Mouse (Mus musculus): ENCODE results near the gene Syt14. TPM values are rescaled to one million over a fixed set of nuclear protein-coding genes. Genes with fewer than 3 reads are reported as not detected.

Gene Syt14
- total and polyA plus RNA-seq, 3 experiments, result 0.16 TPM; not detected in 2

- TF ChIP-seq POLR2AphosphoS5 (IDR thresholded peaks at IDR 0.05; ENCODE audit: insufficient replicate concordance, low read depth, low read length) (no peak), TAL1 (conservative IDR thresholded peaks at IDR 0.05; ENCODE audit: low read depth, low read length) (no peak), GATA1 (IDR thresholded peaks at IDR 0.05; ENCODE audit: borderline replicate concordance, low read length) (no peak), GATA2 (IDR thresholded peaks at IDR 0.05; ENCODE audit: borderline replicate concordance, low read depth, low read length) (no peak), CTCF (IDR thresholded peaks at IDR 0.05; ENCODE audit: low read depth, low read length) (no peak)
- H3K4me3 ChIP-seq (ENCODE audit: low read depth, low read length), result no peak overlapping the region
- no peaks in the 10 kb centered on the region for H3K4me1 ChIP-seq (ENCODE audit: insufficient read depth, low read depth, low read length)
- no peak for DNase-seq (ENCODE audit: low spot score)
- peaks cover 3% of the 10 kb centered on the region; the same call in 1 of the 2 replicates for H3K27me3 ChIP-seq (ENCODE audit: insufficient read depth, low read length)
- H3K9me3 ChIP-seq (replicated peaks), result 0 out of 2 replicates have a peak, but pooled peaks cover 3% of the 10 kb centered on the region
- ATAC-seq (ENCODE audit: extremely low read depth, insufficient number of reproducible peaks, low FRiP score, poor library complexity, severe bottlenecking), result no peak
- no peaks in the 10 kb centered on the region for H3K36me3 ChIP-seq (replicated peaks)
These were observed 614 bp downstream of the Syt14 start for GRCm38 (mm10) chr1:193034951-193035370.

GRCm38 (mm10) chr1:193024311-193024710 is 11.3 kb downstream of the Syt14 start:
- DNase-seq (ENCODE audit: low spot score), result no peak
- TF ChIP-seq TAL1 (conservative IDR thresholded peaks at IDR 0.05; ENCODE audit: low read depth, low read length) (no peak), GATA2 (IDR thresholded peaks at IDR 0.05; ENCODE audit: borderline replicate concordance, low read depth, low read length) (no peak), CTCF (IDR thresholded peaks at IDR 0.05; ENCODE audit: low read depth, low read length) (no peak), GATA1 (IDR thresholded peaks at IDR 0.05; ENCODE audit: borderline replicate concordance, low read length) (no peak), POLR2AphosphoS5 (IDR thresholded peaks at IDR 0.05; ENCODE audit: insufficient replicate concordance, low read depth, low read length) (no peak)
- no peaks in the 10 kb centered on the region for H3K9me3 ChIP-seq (replicated peaks)
- H3K4me3 ChIP-seq (ENCODE audit: low read depth, low read length), result no peak overlapping the region
- ATAC-seq (ENCODE audit: extremely low read depth, insufficient number of reproducible peaks, low FRiP score, poor library complexity, severe bottlenecking), result no peak
- H3K36me3 ChIP-seq (replicated peaks), result no peaks in the 10 kb centered on the region
- H3K4me1 ChIP-seq (ENCODE audit: insufficient read depth, low read depth, low read length), result no peaks in the 10 kb centered on the region
- H3K27me3 ChIP-seq (ENCODE audit: insufficient read depth, low read length), result no peaks in the 10 kb centered on the region

GRCm38 (mm10) chr1:193012351-193012750 is 23.2 kb downstream of the Syt14 start:
- DNase-seq (ENCODE audit: low spot score) (no peak), ATAC-seq (ENCODE audit: extremely low read depth, insufficient number of reproducible peaks, low FRiP score, poor library complexity, severe bottlenecking) (no peak)
- TF ChIP-seq GATA2 (IDR thresholded peaks at IDR 0.05; ENCODE audit: borderline replicate concordance, low read depth, low read length), result no peak
- TF ChIP-seq TAL1 (conservative IDR thresholded peaks at IDR 0.05; ENCODE audit: low read depth, low read length), result no peak
- TF ChIP-seq POLR2AphosphoS5 (IDR thresholded peaks at IDR 0.05; ENCODE audit: insufficient replicate concordance, low read depth, low read length), result no peak
- TF ChIP-seq CTCF (IDR thresholded peaks at IDR 0.05; ENCODE audit: low read depth, low read length), result no peak
- TF ChIP-seq GATA1 (IDR thresholded peaks at IDR 0.05; ENCODE audit: borderline replicate concordance, low read length), result no peak
- Histone ChIP-seq H3K27me3 (ENCODE audit: insufficient read depth, low read length) (no peaks in the 10 kb centered on the region), H3K9me3 (replicated peaks) (no peaks in the 10 kb centered on the region), H3K4me1 (ENCODE audit: insufficient read depth, low read depth, low read length) (no peaks in the 10 kb centered on the region), H3K36me3 (replicated peaks) (no peaks in the 10 kb centered on the region), H3K4me3 (ENCODE audit: low read depth, low read length) (no peak overlapping the region)

DNA sequence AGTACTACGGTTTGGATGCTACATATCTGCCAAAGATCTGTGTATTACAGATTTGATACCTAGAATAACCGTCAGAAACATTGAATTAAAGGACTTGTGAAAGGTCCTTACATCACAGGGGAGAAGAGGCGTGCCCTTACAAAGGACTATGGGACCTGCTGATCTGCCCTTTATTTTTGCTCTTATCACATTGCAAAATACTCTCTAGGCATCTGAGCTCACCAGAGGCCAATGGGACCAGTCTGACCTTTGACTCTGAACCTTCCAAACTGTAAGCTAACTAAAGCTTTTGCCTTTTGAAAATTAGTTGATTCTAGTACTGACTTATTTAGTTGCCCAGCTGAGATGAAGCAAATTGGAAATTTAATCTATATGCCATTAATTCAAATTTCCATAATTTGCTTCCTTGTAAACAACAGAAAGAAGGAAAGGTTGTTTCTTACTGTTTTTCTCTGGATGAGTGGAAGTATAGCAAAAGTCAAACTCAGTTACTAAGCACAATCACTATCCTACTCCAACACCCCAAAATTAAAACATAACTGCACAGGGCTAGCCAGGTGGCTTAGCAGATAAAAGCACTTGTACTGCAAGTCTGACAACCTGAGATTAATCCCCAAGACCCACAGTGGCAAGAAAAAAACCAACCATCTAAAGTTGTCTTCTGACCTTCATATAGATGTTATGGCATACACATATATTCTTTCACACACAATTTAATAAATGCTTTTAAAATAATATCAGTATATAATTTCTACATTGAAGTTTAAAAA is 24.4 kb downstream of the Syt14 start:
- ATAC-seq (ENCODE audit: extremely low read depth, insufficient number of reproducible peaks, low FRiP score, poor library complexity, severe bottlenecking) (no peak), DNase-seq (ENCODE audit: low spot score) (no peak)
- no peaks in the 10 kb centered on the region for H3K36me3 ChIP-seq (replicated peaks)
- no peak overlapping the region for H3K4me3 ChIP-seq (ENCODE audit: low read depth, low read length)
- no peaks in the 10 kb centered on the region for H3K27me3 ChIP-seq (ENCODE audit: insufficient read depth, low read length)
- H3K9me3 ChIP-seq (replicated peaks), result no peaks in the 10 kb centered on the region
- TF ChIP-seq GATA2 (IDR thresholded peaks at IDR 0.05; ENCODE audit: borderline replicate concordance, low read depth, low read length) (no peak), GATA1 (IDR thresholded peaks at IDR 0.05; ENCODE audit: borderline replicate concordance, low read length) (no peak), TAL1 (conservative IDR thresholded peaks at IDR 0.05; ENCODE audit: low read depth, low read length) (no peak), CTCF (IDR thresholded peaks at IDR 0.05; ENCODE audit: low read depth, low read length) (no peak), POLR2AphosphoS5 (IDR thresholded peaks at IDR 0.05; ENCODE audit: insufficient replicate concordance, low read depth, low read length) (no peak)
- H3K4me1 ChIP-seq (ENCODE audit: insufficient read depth, low read depth, low read length), result no peaks in the 10 kb centered on the region

DNA sequence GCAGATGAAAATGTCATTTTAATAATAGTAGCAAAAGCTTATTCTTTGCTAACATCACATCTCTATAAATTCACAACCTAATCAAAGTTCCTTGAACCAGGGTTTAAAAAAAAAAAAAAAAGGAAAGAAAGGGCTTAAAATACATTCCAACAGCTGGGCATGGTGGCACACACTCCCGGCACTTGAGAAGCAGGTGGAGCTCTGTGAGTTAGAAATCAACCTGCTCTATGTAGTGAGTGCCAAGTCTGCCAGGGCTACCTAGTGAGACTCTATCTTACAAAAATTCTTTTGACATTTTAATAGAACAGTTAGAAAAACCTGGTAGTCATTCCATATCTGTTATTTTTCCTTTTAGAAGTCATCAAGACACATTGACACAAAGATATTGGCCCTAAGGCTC is 31.0 kb downstream of the Syt14 start:
- H3K4me3 ChIP-seq (ENCODE audit: low read depth, low read length), result no peak overlapping the region
- H3K9me3 ChIP-seq (replicated peaks), result no peaks in the 10 kb centered on the region
- no peaks in the 10 kb centered on the region for H3K27me3 ChIP-seq (ENCODE audit: insufficient read depth, low read length)
- TF ChIP-seq TAL1 (conservative IDR thresholded peaks at IDR 0.05; ENCODE audit: low read depth, low read length), result no peak
- no peak for TF ChIP-seq CTCF (IDR thresholded peaks at IDR 0.05; ENCODE audit: low read depth, low read length)
- TF ChIP-seq GATA2 (IDR thresholded peaks at IDR 0.05; ENCODE audit: borderline replicate concordance, low read depth, low read length), result no peak
- H3K36me3 ChIP-seq (replicated peaks), result no peaks in the 10 kb centered on the region
- ATAC-seq (ENCODE audit: extremely low read depth, insufficient number of reproducible peaks, low FRiP score, poor library complexity, severe bottlenecking) (no peak), DNase-seq (ENCODE audit: low spot score) (no peak)
- no peaks in the 10 kb centered on the region for H3K4me1 ChIP-seq (ENCODE audit: insufficient read depth, low read depth, low read length)

DNA sequence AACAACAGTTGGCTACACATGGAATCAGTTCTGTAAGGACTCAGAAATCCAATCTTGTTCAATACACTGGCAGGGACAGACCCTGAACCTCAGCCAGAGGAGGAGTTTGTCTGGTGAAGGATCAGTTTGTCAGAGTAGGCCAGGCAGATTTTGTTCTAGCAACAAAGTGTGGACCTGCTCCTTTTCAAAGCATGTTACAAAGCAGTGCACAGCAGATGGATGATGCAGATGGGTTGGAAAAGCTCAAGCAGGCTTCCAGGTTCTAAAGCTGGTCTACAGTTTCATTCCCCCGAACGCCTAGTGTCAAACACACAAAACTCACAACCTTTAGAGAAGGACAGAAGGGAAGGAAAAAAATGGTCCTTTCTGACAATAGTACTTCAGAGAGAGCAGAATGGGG is 31.6 kb downstream of the Syt14 start:
- Histone ChIP-seq H3K4me3 (ENCODE audit: low read depth, low read length) (no peak overlapping the region), H3K27me3 (ENCODE audit: insufficient read depth, low read length) (no peaks in the 10 kb centered on the region), H3K4me1 (ENCODE audit: insufficient read depth, low read depth, low read length) (no peaks in the 10 kb centered on the region), H3K36me3 (replicated peaks) (no peaks in the 10 kb centered on the region), H3K9me3 (replicated peaks) (no peaks in the 10 kb centered on the region)
- no peak for DNase-seq (ENCODE audit: low spot score)
- no peak for TF ChIP-seq GATA2 (IDR thresholded peaks at IDR 0.05; ENCODE audit: borderline replicate concordance, low read depth, low read length)
- TF ChIP-seq TAL1 (conservative IDR thresholded peaks at IDR 0.05; ENCODE audit: low read depth, low read length), result no peak
- TF ChIP-seq CTCF (IDR thresholded peaks at IDR 0.05; ENCODE audit: low read depth, low read length), result no peak
- TF ChIP-seq GATA1 (IDR thresholded peaks at IDR 0.05; ENCODE audit: borderline replicate concordance, low read length), result no peak
- TF ChIP-seq POLR2AphosphoS5 (IDR thresholded peaks at IDR 0.05; ENCODE audit: insufficient replicate concordance, low read depth, low read length), result no peak
- ATAC-seq (ENCODE audit: extremely low read depth, insufficient number of reproducible peaks, low FRiP score, poor library complexity, severe bottlenecking), result no peak

All from G1E (cell line).